Mouse (Mus musculus): Measurements from ENCODE around the gene Csrp1.

GRCm38 (mm10) chr1:135789815-135790214 lies 70.0 kb downstream of the Csrp1 start:
- TF ChIP-seq EP300 (IDR thresholded peaks at IDR 0.05; ENCODE audit: insufficient read depth, low read depth, low read length): no peak
- TF ChIP-seq CTCF (IDR thresholded peaks at IDR 0.05; ENCODE audit: low read depth, low read length): peak; percentile 95
